Mouse (Mus musculus) embryonic facial prominence, embryonic 11.5 days (tissue): ENCODE measurements around the gene Tmod1. TPM values are rescaled to one million over a fixed set of nuclear protein-coding genes. Genes with fewer than 3 reads are reported as not detected.

Experiments used
- ATAC-seq: fragments of 200-750 bp; cut with Nextera tagmentation; replicated peaks from 2 replicates; pipeline ENCODE4 v1.8.0; 2017; ENCODE audit warnings: low read depth; ENCODE audit not compliant: insufficient number of reproducible peaks, low FRiP score, low TSS enrichment
- DNase-seq: peaks from one replicate; pipeline ENCODE4 v3.0.0-alpha.2; 2015; ENCODE audit warnings: low spot score
- H3K27ac ChIP-seq: fragments of 300-500 bp; sonication (generic); replicated peaks from 2 replicates; pipeline ENCODE4 v1.5.1; 2014; ENCODE audit warnings: mild to moderate bottlenecking, low read depth, low read length, control low read depth
- H3K27me3 ChIP-seq: fragments of 300-500 bp; sonication (generic); 2 replicates; pipeline ENCODE4 v1.6.1; 2014; ENCODE audit warnings: mild to moderate bottlenecking, low read length, moderate library complexity, mixed read lengths; ENCODE audit not compliant: control insufficient read depth, insufficient read depth
- H3K36me3 ChIP-seq: fragments of 300-500 bp; sonication (generic); replicated peaks from 2 replicates; pipeline ENCODE4 v1.6.1; 2014; ENCODE audit warnings: low read depth, mild to moderate bottlenecking, low read length, moderate library complexity, mixed read lengths; ENCODE audit not compliant: control insufficient read depth, insufficient read depth
- H3K4me1 ChIP-seq: fragments of 300-500 bp; sonication (generic); 2 replicates; pipeline ENCODE4 v1.6.1; 2014; ENCODE audit warnings: low read length, mixed read lengths; ENCODE audit not compliant: control insufficient read depth, insufficient read depth
- H3K4me2 ChIP-seq: fragments of 300-500 bp; sonication (generic); 2 replicates; pipeline ENCODE4 v1.6.1; 2014; ENCODE audit warnings: low read depth, mild to moderate bottlenecking, control low read depth, low read length, moderate library complexity
- H3K4me3 ChIP-seq: fragments of 300-500 bp; sonication (generic); 2 replicates; pipeline ENCODE4 v1.5.1; 2014; ENCODE audit warnings: low read depth, low read length, control low read depth
- H3K9ac ChIP-seq: fragments of 300-500 bp; sonication (generic); replicated peaks from 2 replicates; pipeline ENCODE4 v1.6.1; 2014; ENCODE audit warnings: mild to moderate bottlenecking, control low read depth, low read length
- H3K9me3 ChIP-seq: fragments of 300-500 bp; sonication (generic); replicated peaks from 2 replicates; pipeline ENCODE4 v1.6.1; 2016; ENCODE audit warnings: mild to moderate bottlenecking, low read length, inconsistent platforms, mixed read lengths; ENCODE audit not compliant: control insufficient read depth
- WGBS: fragments of 180-500 bp; shearing (Covaris S2); extraction: QIAGEN DNeasy Blood & Tissue Kit; methylation state at CpG from one replicate; pipeline ENCODE4 v1.1.7; 2014; 5-methylcytosine and 5-hydroxymethylcytosine counted together
- polyA plus RNA-seq: library from polyadenylated mRNA; unstranded; fragments of >200 nt; fragmentation: Nextera tagmentation; extraction: Ambion mirVana; gene quantifications from 2 replicates; pipeline ENCODE4 v1.2.1, GENCODE M21; 2014

Tmod1 gene
- polyA plus RNA-seq, 1 experiment from 2014 or later = 4.8 TPM

GRCm38 (mm10) chr4:46130221-46130620 lies 91.5 kb downstream of the Tmod1 start:
- no peaks in the 10 kb centered on the region for H3K9me3 ChIP-seq
- DNase-seq = peak; percentile 72
- ATAC-seq = no peak
- peaks cover 19% of the 10 kb centered on the region for H3K36me3 ChIP-seq
- no peaks in the 10 kb centered on the region for H3K27me3 ChIP-seq
- no peak overlapping the region for H3K4me2 ChIP-seq
- 83% methylated on average over 3 of the region's 3 CpGs for WGBS
- H3K4me3 ChIP-seq = no peak overlapping the region
- no peak overlapping the region for H3K27ac ChIP-seq
- H3K4me1 ChIP-seq = no peaks in the 10 kb centered on the region
- H3K9ac ChIP-seq = no peak overlapping the region

- no peak overlapping the region for H3K4me2 ChIP-seq
- H3K27me3 ChIP-seq = no peaks in the 10 kb centered on the region
- peaks cover 17% of the 10 kb centered on the region for H3K36me3 ChIP-seq
- H3K4me1 ChIP-seq = no peaks in the 10 kb centered on the region
- DNase-seq (no peak), ATAC-seq (no peak; the same call in 1 of the 2 replicates)
- no peak overlapping the region for H3K4me3 ChIP-seq
- WGBS = 92% methylated on average over 6 of the region's 6 CpGs
- no peak overlapping the region for H3K9ac ChIP-seq
- no peak overlapping the region for H3K27ac ChIP-seq
- H3K9me3 ChIP-seq = no peaks in the 10 kb centered on the region
These were observed 93.1 kb downstream of the Tmod1 start for GRCm38 (mm10) chr4:46131791-46132190.

DNA sequence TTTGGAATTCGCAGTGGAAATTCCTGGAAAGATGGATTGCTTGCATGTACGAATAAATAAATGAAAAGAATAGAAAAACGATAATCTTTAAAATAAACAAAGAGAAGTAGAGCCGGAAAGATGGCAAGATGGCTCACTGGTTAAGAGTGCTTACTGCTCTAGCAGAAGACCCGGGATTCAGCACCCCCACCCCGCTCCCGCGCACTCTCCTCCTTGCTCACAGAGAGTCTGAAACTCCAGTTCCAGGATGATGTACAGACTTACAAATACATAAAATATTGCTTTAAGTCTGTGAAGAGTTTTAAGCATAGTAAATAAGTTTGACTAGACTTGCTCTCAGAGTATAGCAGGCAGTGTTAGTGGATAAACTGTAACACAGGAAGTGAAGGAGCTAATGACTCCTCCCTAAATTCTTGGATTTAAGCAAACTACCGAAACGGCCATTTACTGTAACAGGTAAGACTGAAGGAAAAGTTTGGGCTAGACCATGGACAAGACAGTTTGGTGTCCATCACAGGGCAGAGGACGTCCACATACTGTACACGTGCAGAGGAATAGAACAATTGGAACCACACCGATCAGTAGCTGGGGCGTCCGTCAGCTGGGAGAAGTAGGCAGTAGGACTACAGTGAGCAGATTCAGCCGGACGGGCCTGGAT lies 99.0 kb downstream of the Tmod1 start:
- peak overlapping the region; percentile 92 for H3K9ac ChIP-seq
- peak overlapping the region; percentile 97 for H3K27ac ChIP-seq
- H3K4me3 ChIP-seq = peak overlapping the region; percentile 80
- WGBS = 7% methylated on average over 17 of the region's 17 CpGs
- ATAC-seq = peak; percentile 83
- 0 out of 2 replicates have a peak, but pooled peaks cover 4% of the 10 kb centered on the region for H3K4me1 ChIP-seq
- no peaks in the 10 kb centered on the region; the same call in none of the 2 replicates for H3K36me3 ChIP-seq
- H3K9me3 ChIP-seq = no peaks in the 10 kb centered on the region
- H3K4me2 ChIP-seq = peak overlapping the region; percentile 72
- DNase-seq = peak; percentile 55
- H3K27me3 ChIP-seq = no peaks in the 10 kb centered on the region

GRCm38 (mm10) chr4:46138287-46139222 lies 99.8 kb downstream of the Tmod1 start, which contains the start of the genes Ncbp1 and Tstd2:
Gene Ncbp1, plus strand, starts transcription at chr4:46138613.
Gene Tstd2, minus strand, starts transcription at chr4:46138694.
- ATAC-seq = peak; percentile 82
- no peaks in the 10 kb centered on the region; the same call in 1 of the 2 replicates for H3K36me3 ChIP-seq
- 0 out of 2 replicates have a peak, but pooled peaks cover 4% of the 10 kb centered on the region for H3K4me1 ChIP-seq
- WGBS = under 1% methylated on average over 82 of the region's 90 CpGs
- DNase-seq = peak; percentile 94
- H3K27ac ChIP-seq = peak within 1 kb of the TSS; percentile 97
- no peaks in the 10 kb centered on the region for H3K27me3 ChIP-seq
- no peaks in the 10 kb centered on the region for H3K9me3 ChIP-seq
- peak within 1 kb of the TSS; percentile 72 for H3K4me2 ChIP-seq
- H3K9ac ChIP-seq = peak within 1 kb of the TSS; percentile 92
- H3K4me3 ChIP-seq = peak within 1 kb of the TSS; percentile 80

- WGBS = 72% methylated on average over 3 of the region's 3 CpGs
- H3K27ac ChIP-seq = no peak overlapping the region
- ATAC-seq (no peak), DNase-seq (peak; percentile 22)
- 0 out of 2 replicates have a peak, but pooled peaks cover 4% of the 10 kb centered on the region for H3K4me1 ChIP-seq
- no peaks in the 10 kb centered on the region for H3K36me3 ChIP-seq
- H3K27me3 ChIP-seq = no peaks in the 10 kb centered on the region
- no peak overlapping the region for H3K9ac ChIP-seq
- no peaks in the 10 kb centered on the region for H3K9me3 ChIP-seq
- no peak overlapping the region for H3K4me2 ChIP-seq
- H3K4me3 ChIP-seq = no peak overlapping the region
These were observed 105.6 kb downstream of the Tmod1 start for GRCm38 (mm10) chr4:46144323-46144722.

DNA sequence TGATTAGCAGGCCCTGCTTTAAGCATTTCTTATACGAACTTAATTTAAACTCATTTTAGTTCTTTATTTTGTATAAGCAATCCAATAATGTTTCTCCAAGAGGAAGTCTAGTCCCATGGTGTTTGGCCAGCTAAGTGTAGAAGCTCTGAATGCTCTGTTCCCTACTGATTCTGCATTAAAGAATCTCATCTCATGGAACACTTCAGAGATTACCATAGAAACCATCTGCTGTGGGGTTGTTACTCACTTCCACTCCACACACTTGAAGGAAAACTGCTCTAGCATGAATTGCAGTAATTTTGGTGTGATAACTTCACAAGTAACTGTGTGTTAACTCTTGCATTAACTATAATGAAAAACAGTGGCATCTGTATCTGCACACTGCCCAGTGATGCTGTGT lies 108.1 kb downstream of the Tmod1 start:
- Histone ChIP-seq H3K4me1 (no peaks in the 10 kb centered on the region), H3K27me3 (no peaks in the 10 kb centered on the region), H3K36me3 (no peaks in the 10 kb centered on the region), H3K4me2 (no peak overlapping the region), H3K9ac (no peak overlapping the region), H3K27ac (no peak overlapping the region), H3K9me3 (no peaks in the 10 kb centered on the region), H3K4me3 (no peak overlapping the region)
- no peak for ATAC-seq
- 96% methylated on average over 1 of the region's 1 CpGs for WGBS
- no peak for DNase-seq

GRCm38 (mm10) chr4:46151903-46152544 lies 113.3 kb downstream of the Tmod1 start:
- no peak for DNase-seq
- H3K4me2 ChIP-seq = no peak overlapping the region
- no peaks in the 10 kb centered on the region for H3K9me3 ChIP-seq
- no peak overlapping the region for H3K27ac ChIP-seq
- WGBS = 93% methylated on average over 12 of the region's 12 CpGs
- no peaks in the 10 kb centered on the region for H3K27me3 ChIP-seq
- ATAC-seq = no peak
- no peak overlapping the region for H3K4me3 ChIP-seq
- H3K4me1 ChIP-seq = no peaks in the 10 kb centered on the region
- H3K36me3 ChIP-seq = no peaks in the 10 kb centered on the region; the same call in none of the 2 replicates
- H3K9ac ChIP-seq = no peak overlapping the region
